Mouse (Mus musculus): Measurements from ENCODE around the gene Ankrd11.

- no peak for TF ChIP-seq POLR2A (IDR thresholded peaks at IDR 0.05; ENCODE audit: extremely low read depth, insufficient read depth, low read length)
- TF ChIP-seq CTCF (IDR thresholded peaks at IDR 0.05; ENCODE audit: extremely low read depth, insufficient read depth, low read length) = no peak
These were observed 187.7 kb downstream of the Ankrd11 start for GRCm38 (mm10) chr8:122854388-122854787.

Measured in cortical plate, adult 2 months (tissue).